8 mouse cellular contexts compared by ENCODE assay signal in the genomic region with DNA sequence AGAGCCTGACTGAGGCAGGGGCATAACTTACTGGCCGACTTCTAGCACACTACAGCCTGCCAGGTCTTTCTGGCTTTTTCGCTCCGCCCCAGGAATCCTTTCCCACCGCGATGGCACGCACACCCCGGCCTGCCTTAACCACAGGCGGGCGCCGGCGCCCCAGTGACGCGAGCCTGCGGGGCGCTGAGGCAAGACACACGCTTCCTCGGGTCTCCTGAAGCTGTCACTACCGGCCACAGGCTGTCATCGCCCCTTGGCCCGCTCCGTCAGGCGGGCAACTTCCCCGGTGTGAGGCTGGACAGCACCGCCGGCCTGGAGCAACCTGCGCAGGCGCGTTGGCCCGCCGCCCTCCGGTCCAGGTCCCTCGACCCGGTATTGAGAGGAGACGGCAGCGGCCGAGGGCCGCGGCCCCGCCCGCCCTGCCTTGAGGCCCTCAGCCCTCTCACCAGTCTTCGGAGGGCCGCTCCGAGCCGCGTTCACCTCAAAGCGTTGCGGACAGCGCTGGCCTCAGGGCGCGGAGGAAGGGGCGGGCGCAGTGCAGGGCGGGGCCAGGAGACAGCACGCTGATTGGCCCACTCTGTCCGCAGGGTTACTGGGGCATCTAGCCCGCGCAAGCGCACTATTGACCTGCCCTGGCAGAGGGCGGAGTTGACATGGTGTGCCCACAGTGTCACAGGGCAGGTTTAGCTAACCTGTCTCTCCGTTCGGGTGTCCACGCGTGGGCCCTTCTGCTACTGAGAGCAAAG. TPM values are rescaled to one million over a fixed set of nuclear protein-coding genes. Genes with fewer than 3 reads are reported as not detected.
A peak's percentile ranks its signal among the peaks of the same experiment; 100 is the strongest.
DNase-seq lines count a peak whose midpoint lies in the region; ATAC-seq and TF ChIP-seq lines count a peak whose summit lies in the region.

No protein-coding gene starts in this region.

- peak overlapping the region; percentile 90 for H3K4me2 ChIP-seq in forebrain, embryonic 15.5 days (replicated peaks)
- H3K4me2 ChIP-seq in neural tube, embryonic 14.5 days (ENCODE audit: low read depth, low read length), result peak overlapping the region; percentile 94

- H3K9me3 ChIP-seq in G1E (replicated peaks), result no peaks in the 10 kb centered on the region
- no peaks in the 10 kb centered on the region for H3K9me3 ChIP-seq in forebrain, embryonic 15.5 days
- no peaks in the 10 kb centered on the region for H3K9me3 ChIP-seq in neural tube, embryonic 14.5 days (ENCODE audit: control insufficient read depth, low read length)

- peak overlapping the region; percentile 95 for H3K27ac ChIP-seq in forebrain, embryonic 15.5 days (replicated peaks)
- peak overlapping the region; percentile 97 for H3K27ac ChIP-seq in neural tube, embryonic 14.5 days (ENCODE audit: low read depth, low read length)
- H3K27ac ChIP-seq in testis, adult 2 months (ENCODE audit: control insufficient read depth, insufficient read depth, low read depth, low read length), result peak overlapping the region; percentile 84

- no peak for TF ChIP-seq CTCF in G1E (IDR thresholded peaks at IDR 0.05; ENCODE audit: low read depth, low read length)
- no peak for TF ChIP-seq CTCF in testis, adult 2 months (IDR thresholded peaks at IDR 0.05; ENCODE audit: control insufficient read depth, insufficient read depth, insufficient replicate concordance, low read depth, low read length)

- DNase-seq in G1E (ENCODE audit: low spot score), result peak; percentile 96
- DNase-seq in cerebellum, adult 11-12 months, result peak; percentile 99
- DNase-seq in heart, postnatal 25 days (ENCODE audit: low spot score), result peak; percentile 95
- peak; percentile 95 to 97 for DNase-seq in layer of hippocampus, adult 18-20 months (ENCODE audit: low spot score in 2 of 2)
- DNase-seq in lung, adult 18-20 months, result peak; percentile 97 to 98

- intact Hi-C loops in heart, postnatal 25 days (cut with DNase I), result loop anchor here (2.0 kb wide), 1 partner anchor 16 kb away; a partner anchor contains a TSS

- H3K27me3 ChIP-seq in G1E (ENCODE audit: insufficient read depth, low read length), result no peaks in the 10 kb centered on the region
- no peaks in the 10 kb centered on the region for H3K27me3 ChIP-seq in forebrain, embryonic 15.5 days
- no peaks in the 10 kb centered on the region for H3K27me3 ChIP-seq in neural tube, embryonic 14.5 days (ENCODE audit: control insufficient read depth, insufficient read depth, low read length)
- H3K27me3 ChIP-seq in testis, adult 2 months (ENCODE audit: control insufficient read depth, insufficient read depth, low read length), result no peaks in the 10 kb centered on the region

- TF ChIP-seq POLR2A in testis, adult 2 months (IDR thresholded peaks at IDR 0.05; ENCODE audit: control insufficient read depth, low read depth, low read length), result peak; percentile 97

- H3K4me3 ChIP-seq in G1E (ENCODE audit: low read depth, low read length), result peak overlapping the region; percentile 87
- H3K4me3 ChIP-seq in forebrain, embryonic 15.5 days, result peak overlapping the region; percentile 85
- H3K4me3 ChIP-seq in neural tube, embryonic 14.5 days (ENCODE audit: low read depth, low read length), result peak overlapping the region; percentile 89
- H3K4me3 ChIP-seq in testis, adult 2 months (ENCODE audit: control insufficient read depth, low read depth, low read length), result peak overlapping the region; percentile 94

- peaks cover 38% of the 10 kb centered on the region for H3K4me1 ChIP-seq in G1E (ENCODE audit: insufficient read depth, low read depth, low read length)
- peaks cover 22% of the 10 kb centered on the region for H3K4me1 ChIP-seq in forebrain, embryonic 15.5 days
- H3K4me1 ChIP-seq in neural tube, embryonic 14.5 days (ENCODE audit: control insufficient read depth, insufficient read depth, low read length), result peaks cover 17% of the 10 kb centered on the region
- peaks cover 3% of the 10 kb centered on the region for H3K4me1 ChIP-seq in testis, adult 2 months (ENCODE audit: control insufficient read depth, insufficient read depth, low read length)

- under 1% methylated on average over 62 of the region's 63 CpGs for WGBS in forebrain, embryonic 15.5 days
- WGBS in neural tube, embryonic 14.5 days, result under 1% methylated on average over 63 of the region's 63 CpGs

- peak overlapping the region; percentile 94 for H3K9ac ChIP-seq in forebrain, embryonic 15.5 days (replicated peaks)
- H3K9ac ChIP-seq in neural tube, embryonic 14.5 days (replicated peaks; ENCODE audit: low read depth, low read length), result peak overlapping the region; percentile 92

- H3K36me3 ChIP-seq in G1E (replicated peaks), result peaks cover 71% of the 10 kb centered on the region
- peaks cover 22% of the 10 kb centered on the region for H3K36me3 ChIP-seq in forebrain, embryonic 15.5 days
- peaks cover 11% of the 10 kb centered on the region; the same call in 1 of the 2 replicates for H3K36me3 ChIP-seq in neural tube, embryonic 14.5 days (ENCODE audit: control insufficient read depth, insufficient read depth, low read length)
- no peaks in the 10 kb centered on the region for H3K36me3 ChIP-seq in testis, adult 2 months (ENCODE audit: control insufficient read depth, insufficient read depth, low read length)

- ATAC-seq in G1E (ENCODE audit: extremely low read depth, insufficient number of reproducible peaks, low FRiP score, poor library complexity, severe bottlenecking), result peak; percentile 93
- ATAC-seq in forebrain, embryonic 15.5 days (replicated peaks), result peak; percentile 99
- peak; percentile 98 for ATAC-seq in neural tube, embryonic 14.5 days (ENCODE audit: low read depth)

RNA-seq across cellular contexts. Expression of a gene that starts 7.1 kb away (rescaled TPM):
- 24.2 and 27.1 TPM in 2 replicates for total RNA-seq in G1E (2014; fragmentation: Nextera tagmentation)
- 27.2 and 29.6 TPM in 2 replicates for total RNA-seq in G1E (2017)
- polyA plus RNA-seq in G1E (2012), result 7.9 TPM in 2 replicates
- 39.0 and 40.6 TPM in 2 replicates for polyA plus RNA-seq in forebrain, embryonic 15.5 days (2015; fragmentation: Nextera tagmentation; extraction: Ambion mirVana)
- 10 to 100 TPM; 42.9 to 43.5 TPM for total RNA-seq in heart, postnatal 25 days (2021)
- 10 to 100 TPM; 43.4 to 43.5 TPM for total RNA-seq in layer of hippocampus, adult 18-20 months (2021)
- polyA plus RNA-seq in neural tube, embryonic 14.5 days (2014; fragmentation: Nextera tagmentation; extraction: Ambion mirVana), result 44.4 and 44.5 TPM in 2 replicates
- 43.7 and 48.9 TPM in 2 replicates for polyA plus RNA-seq in testis, adult 2 months (2012; rRNA removed)

RNA-seq across cellular contexts. Expression of a gene that starts 7.5 kb away (rescaled TPM):
- total RNA-seq in G1E (2014; fragmentation: Nextera tagmentation) (4.5 and 5.1 TPM in 2 replicates), G1E (2017) (18.1 and 19.5 TPM in 2 replicates)
- 18.2 and 18.6 TPM in 2 replicates for polyA plus RNA-seq in G1E (2012)
- 50.7 and 54.9 TPM in 2 replicates for polyA plus RNA-seq in forebrain, embryonic 15.5 days (2015; fragmentation: Nextera tagmentation; extraction: Ambion mirVana)
- 10 to 100 TPM; 33.7 to 35.1 TPM for total RNA-seq in heart, postnatal 25 days (2021)
- total RNA-seq in layer of hippocampus, adult 18-20 months (2021), result 10 to 100 TPM; 48.9 to 55.4 TPM
- polyA plus RNA-seq in neural tube, embryonic 14.5 days (2014; fragmentation: Nextera tagmentation; extraction: Ambion mirVana), result 32.8 and 36.2 TPM in 2 replicates
- polyA plus RNA-seq in testis, adult 2 months (2012; rRNA removed), result 8.6 and 9.5 TPM in 2 replicates

RNA-seq across cellular contexts. Expression of a gene that starts 16.1 kb away (rescaled TPM):
- total RNA-seq in G1E (2014; fragmentation: Nextera tagmentation), result 14.4 and 17.5 TPM in 2 replicates
- 14.5 and 20.0 TPM in 2 replicates for total RNA-seq in G1E (2017)
- 15.5 and 16.6 TPM in 2 replicates for polyA plus RNA-seq in G1E (2012)
- 34.0 and 34.3 TPM in 2 replicates for polyA plus RNA-seq in forebrain, embryonic 15.5 days (2015; fragmentation: Nextera tagmentation; extraction: Ambion mirVana)
- total RNA-seq in heart, postnatal 25 days (2021), result 1 to 10 TPM; 3.7 to 4.1 TPM
- 10 to 100 TPM; 24.4 to 25.9 TPM for total RNA-seq in layer of hippocampus, adult 18-20 months (2021)
- polyA plus RNA-seq in neural tube, embryonic 14.5 days (2014; fragmentation: Nextera tagmentation; extraction: Ambion mirVana), result 18.9 and 22.0 TPM in 2 replicates
- 11.2 and 14.0 TPM in 2 replicates for polyA plus RNA-seq in testis, adult 2 months (2012; rRNA removed)

RNA-seq across cellular contexts. Expression of a gene that starts 48.4 kb away (rescaled TPM):
- total RNA-seq in G1E (2014; fragmentation: Nextera tagmentation) (not detected in 2 replicates), G1E (2017) (0.05 TPM in 1 of 2 replicates, not detected in the other)
- not detected in 2 replicates for polyA plus RNA-seq in G1E (2012)
- polyA plus RNA-seq in forebrain, embryonic 15.5 days (2015; fragmentation: Nextera tagmentation; extraction: Ambion mirVana), result not detected in 2 replicates
- total RNA-seq in heart, postnatal 25 days (2021), result not detected
- total RNA-seq in layer of hippocampus, adult 18-20 months (2021), result not detected
- not detected in 2 replicates for polyA plus RNA-seq in neural tube, embryonic 14.5 days (2014; fragmentation: Nextera tagmentation; extraction: Ambion mirVana)
- polyA plus RNA-seq in testis, adult 2 months (2012; rRNA removed), result 0.13 and 0.75 TPM in 2 replicates

RNA-seq across cellular contexts. Expression of a gene that starts 55.8 kb away (rescaled TPM):
- 0.68 and 1.2 TPM in 2 replicates for total RNA-seq in G1E (2014; fragmentation: Nextera tagmentation)
- 0.16 and 0.29 TPM in 2 replicates for total RNA-seq in G1E (2017)
- polyA plus RNA-seq in G1E (2012), result 0.07 TPM in 1 of 2 replicates, not detected in the other
- 0.15 TPM in 1 of 2 replicates, not detected in the other for polyA plus RNA-seq in forebrain, embryonic 15.5 days (2015; fragmentation: Nextera tagmentation; extraction: Ambion mirVana)
- total RNA-seq in heart, postnatal 25 days (2021), result under 1 TPM in 1 of 2 experiments, not detected in 1; 0.31 TPM
- total RNA-seq in layer of hippocampus, adult 18-20 months (2021), result not detected
- polyA plus RNA-seq in neural tube, embryonic 14.5 days (2014; fragmentation: Nextera tagmentation; extraction: Ambion mirVana), result not detected in 2 replicates
- 4.0 and 4.3 TPM in 2 replicates for polyA plus RNA-seq in testis, adult 2 months (2012; rRNA removed)

Comparison
In these comparisons a context has a peak if more than half of its experiments do, and no peak if none do; other contexts are left out.
1. Peak in every context shown above with its lines: DNase-seq, ATAC-seq, H3K4me3 ChIP-seq and H3K27ac ChIP-seq.